Mouse (Mus musculus) heart, adult 8-10 months (tissue): ENCODE data around the gene Srgn. TPM values are rescaled to one million over a fixed set of nuclear protein-coding genes. Genes with fewer than 3 reads are reported as not detected.

Source experiments
- DNase-seq: peaks from one replicate; pipeline ENCODE4 v3.0.0; 2022; ENCODE audit warnings: low spot score
- total RNA-seq, 4 experiments: library from RNA; stranded (reverse); gene quantifications; 2 replicates each; pipeline ENCODE4 v1.2.4; 2022

The Srgn gene
- total RNA-seq, result 10 to 100 TPM; 36.1 to 45.8 (median 37.8) TPM

DNA sequence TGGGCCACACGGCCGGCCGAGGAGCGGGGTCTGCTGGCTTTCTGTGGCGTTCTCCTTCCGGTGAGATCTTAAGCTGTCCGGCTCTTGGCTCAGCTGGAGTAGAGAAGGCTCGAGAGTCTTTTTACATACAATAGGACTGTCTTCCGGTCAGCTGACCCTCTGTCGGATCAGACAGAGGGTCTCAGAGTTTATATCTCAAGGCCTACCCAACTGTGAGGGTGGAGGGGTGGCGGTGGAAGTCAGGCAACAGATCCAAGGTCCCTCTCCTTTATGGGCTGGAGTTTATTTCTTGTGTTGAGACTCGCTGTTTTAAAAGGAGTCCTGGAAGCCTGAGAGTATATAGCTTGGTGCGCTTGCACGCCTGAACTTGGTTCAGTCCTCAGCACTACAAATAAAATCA is at the start of gene Srgn:
Gene Srgn, minus strand, starts transcription at position 101 of the 400 bp plus-strand sequence.
- no peak for DNase-seq

DNA sequence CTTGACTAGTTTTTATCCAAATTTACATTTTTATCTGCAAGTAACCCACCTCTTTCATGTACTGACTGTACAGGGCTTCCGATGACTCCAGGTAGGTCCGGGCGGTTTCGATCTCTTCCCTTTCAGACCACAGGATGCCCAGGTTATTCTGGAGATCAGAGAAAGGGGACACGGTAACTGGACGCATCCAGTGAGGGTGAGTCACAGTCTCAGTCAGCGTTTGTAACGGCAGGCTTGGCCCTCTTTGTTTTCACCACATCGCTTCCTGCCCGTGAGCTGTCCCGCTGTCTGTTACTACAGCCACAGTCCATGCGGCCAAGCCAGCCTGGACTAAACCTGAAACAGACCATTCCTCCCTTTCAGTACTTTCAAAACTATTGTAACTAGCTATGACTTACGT is 47.8 kb upstream of the Srgn start:
- no peak for DNase-seq

DNA sequence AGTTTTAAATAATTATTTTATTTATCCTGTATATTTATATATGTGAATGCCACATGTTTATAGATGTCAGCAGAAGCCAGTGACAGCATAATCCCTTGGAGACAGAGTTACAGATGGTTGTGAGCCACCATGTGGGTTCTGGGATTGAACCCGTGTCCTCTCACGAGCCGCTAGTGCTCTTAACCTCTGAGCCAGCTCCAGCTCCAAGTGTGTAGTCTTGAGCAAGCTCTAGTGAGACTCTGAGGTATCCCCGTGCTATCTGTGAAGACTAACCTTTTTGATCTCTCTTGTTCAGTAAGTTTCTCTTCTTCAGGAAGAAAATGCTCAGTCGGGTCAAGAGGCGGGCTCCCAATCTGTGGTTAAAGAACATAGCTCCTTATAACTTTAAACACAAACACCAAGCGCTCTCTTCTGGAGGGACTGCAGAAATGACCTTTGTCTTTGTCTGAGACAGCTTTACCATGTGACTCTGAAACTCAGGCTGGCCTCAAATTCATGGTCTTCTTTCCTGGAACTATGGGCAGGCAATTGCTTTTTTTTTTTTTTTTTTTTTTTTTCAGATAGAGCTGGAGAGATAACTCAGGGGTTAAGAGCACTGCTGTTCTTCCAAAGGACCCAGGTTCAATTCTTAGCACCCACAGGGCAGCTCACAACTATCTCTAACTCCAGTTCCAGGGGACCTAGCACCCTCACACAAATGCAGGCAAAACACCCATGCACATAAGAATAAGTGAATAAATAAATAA is 43.0 kb upstream of the Srgn start:
- no peak for DNase-seq

DNA sequence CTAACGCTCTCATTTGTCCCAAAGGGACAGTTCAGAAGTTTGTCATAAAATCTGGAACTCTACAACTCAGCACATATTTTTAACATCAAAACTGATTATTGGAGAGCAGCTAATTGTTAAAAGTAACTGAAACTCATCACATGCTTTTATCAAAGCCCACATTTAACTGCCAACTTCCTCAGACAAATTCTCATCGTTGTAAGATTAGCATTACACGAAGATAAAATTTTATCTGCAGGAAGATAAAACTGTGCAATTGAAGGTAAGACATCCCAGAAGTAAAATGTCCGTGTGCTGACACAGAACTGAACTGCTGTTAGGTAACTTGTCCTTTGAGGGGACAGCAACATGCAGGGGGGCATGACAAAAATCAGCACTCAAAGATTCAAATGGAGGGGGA is 41.6 kb upstream of the Srgn start:
- DNase-seq, result no peak

DNA sequence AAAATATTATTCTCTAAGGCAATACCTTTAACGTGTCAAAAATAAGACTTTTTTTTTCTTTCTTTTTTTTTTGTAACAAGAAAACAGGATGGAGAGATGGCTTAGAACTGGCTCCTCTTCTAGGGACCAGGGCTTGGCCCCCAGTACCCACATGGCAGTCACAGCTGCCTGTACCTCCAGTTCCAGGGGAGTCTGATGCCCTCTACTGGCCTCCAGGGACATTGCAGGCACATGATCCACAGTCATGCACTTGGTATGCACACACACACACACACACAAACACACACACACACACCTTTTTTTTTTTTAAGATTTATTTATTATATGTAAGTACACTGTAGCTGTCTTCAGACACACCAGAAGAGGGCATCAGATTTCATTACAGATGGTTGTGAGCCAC is 30.5 kb upstream of the Srgn start:
- DNase-seq, result no peak

DNA sequence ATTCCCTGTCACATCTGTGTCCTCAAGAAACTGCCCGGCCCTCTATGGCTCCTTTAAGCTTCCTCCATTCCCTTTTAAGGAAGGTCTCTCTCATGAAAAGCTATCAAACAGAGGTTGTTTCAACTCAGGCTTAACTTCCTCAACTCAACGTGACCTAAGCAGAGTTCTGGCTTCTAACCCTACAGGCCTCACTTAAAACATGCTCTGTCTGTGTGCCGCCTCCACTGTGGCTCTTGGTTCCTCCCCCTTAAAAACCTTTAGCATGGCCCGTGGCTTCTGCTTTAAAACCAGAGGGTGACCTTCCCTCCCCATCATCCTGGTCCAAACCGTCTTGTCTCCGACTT is 29.3 kb upstream of the Srgn start:
- DNase-seq, result no peak

DNA sequence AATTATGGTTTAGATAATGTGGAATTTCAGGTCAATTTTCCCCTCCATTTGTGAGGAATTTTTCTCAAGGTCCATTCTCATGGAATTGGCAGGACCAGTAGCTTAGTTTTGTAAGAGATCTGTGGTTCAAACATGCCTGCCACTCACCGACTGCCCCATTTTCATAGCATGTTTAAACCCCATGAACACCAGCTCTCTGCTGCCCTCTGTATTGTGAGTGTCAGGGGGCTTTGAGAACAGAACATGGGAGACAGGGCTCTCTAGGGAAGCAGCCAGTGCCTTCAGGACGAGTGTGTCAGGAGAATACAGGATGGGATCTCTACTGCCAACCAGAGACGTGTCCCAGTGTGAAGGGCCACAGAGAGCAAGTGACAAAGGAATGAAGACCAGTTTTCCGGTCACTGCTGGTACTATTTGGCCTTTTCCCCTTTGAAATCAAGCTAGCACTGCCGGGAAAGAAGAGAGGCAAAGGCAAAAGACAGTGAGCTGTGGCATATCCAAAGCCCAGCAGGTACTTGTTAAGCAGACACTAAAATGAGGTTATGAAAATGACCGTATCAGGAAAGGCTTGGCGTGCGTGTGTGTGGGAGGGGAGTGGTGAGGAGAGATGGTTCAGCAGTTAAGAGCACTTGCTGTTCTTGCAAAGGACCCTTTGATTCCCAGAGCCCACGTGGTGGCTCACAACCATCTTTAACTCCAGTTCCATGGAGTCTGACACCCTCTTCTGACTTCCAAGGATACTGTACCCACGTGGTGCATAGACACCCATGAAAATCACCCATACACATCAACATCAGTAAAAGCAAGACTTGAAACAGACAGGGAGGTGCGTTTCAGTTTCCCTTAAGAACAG is 28.7 kb upstream of the Srgn start:
- DNase-seq, result no peak

DNA sequence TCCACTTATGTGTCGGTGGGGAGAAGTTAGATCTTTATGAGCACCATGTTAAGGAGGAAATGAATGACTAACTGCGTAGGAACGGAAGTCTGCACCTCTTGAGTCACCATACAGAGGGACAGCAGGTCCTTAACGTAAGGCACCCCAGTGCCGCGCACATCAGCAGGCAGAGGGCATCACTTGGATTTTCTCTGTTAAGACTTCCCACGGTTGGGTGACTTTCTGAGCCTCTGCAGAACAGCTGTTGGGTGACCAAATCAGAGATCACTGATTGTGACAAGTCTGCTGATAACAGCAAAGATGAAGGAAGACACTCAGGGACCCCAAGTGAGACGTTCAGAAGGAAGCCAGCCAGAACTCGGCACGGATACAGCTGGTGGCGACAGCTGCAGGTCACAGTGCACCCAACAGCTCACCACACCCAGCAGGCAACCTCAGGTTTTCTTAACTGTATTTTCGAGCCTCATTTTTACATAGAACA is 26.4 kb upstream of the Srgn start:
- DNase-seq, result no peak

DNA sequence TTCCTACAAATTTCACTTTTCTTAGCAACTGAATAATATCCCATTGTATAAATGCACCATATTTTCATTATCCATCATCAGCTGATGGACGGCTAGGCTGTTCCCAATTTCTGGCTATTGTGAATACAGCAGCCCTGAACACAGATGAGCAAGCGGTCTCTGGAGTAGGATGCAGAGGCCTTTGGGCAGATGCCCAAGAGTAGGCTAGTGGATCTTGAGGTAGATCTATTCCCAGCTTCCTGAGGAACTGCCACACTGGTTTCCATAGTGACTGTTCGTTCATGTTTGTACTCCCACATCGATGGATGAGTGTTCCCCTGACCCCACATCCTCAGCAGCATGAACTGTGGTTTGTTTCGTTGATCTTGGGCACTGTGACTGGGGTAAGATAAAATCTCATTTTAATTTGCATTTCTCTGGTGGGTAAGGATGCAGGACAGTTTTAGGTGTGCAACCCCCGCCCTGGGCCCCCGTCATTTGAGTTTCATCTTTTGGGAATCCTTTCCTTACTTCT is 23.6 kb upstream of the Srgn start:
- DNase-seq, result no peak

DNA sequence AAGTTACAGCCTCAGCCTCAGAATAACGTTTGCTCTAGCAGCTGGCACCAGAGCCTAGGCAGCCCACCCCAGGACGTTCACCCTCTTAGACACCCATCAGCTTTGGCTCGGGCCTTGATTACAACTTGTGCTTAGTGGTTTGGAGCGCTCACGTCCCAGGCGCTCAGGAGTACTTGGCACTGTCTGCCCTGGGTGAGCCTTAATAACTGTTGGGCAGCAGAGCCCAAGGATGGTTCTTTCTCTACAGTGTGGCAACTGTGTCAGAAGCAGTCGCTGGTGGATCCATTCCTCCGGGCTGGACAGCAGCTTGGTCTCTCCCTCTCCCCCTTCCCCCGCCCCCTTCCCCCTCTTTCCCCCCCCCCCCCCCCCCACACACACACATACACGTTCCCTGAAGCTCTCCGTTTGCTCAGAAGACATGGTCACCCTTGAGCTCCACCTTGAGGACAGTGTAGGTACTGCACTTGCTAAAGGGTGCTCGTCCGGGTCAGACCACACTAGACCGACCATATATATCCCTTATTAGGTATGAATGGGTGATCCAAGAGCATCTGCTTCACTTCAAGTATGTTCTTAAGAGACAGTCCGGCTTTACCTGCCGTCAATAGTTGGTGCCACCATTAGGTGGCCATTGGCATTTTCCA is 22.4 kb upstream of the Srgn start:
- DNase-seq, result peak; percentile 79

DNA sequence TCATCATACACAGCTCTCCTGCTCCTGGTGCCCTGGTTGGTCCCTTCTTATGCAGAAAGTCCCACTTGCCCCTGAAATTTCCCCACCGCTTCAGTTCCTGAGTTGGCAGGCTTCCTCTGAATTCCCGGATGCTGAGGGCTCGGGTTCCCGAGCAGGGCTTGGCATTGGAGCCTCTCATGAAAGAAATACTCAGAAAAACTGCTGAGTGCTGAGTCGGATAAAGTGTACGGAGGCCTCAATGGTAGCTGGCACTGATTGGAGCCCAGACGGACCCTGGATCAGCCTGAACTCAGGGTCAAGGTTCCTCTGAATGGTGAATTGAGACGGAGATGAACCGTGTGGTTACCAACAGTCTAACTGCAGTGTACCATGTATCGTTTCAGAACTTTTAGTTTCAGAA is 19.2 kb upstream of the Srgn start:
- DNase-seq, result no peak

DNA sequence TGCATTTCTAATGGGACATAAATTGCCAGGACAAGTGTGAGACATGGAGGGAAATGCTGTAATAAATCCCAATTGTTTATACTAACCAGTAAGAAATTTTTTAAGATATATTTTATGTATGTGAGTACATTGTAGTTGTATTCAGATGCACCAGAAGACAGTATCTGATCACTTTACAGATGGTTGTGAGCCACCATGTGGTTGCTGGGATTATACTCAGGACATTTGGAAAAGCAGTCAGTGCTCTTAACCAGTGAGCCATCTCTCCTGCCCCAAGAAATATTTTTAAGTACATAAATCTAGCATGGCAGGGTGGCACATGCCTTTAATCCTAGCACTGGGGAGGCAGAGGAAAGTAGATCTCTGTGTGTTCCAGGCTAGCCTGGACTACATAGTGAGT is 18.5 kb upstream of the Srgn start:
- DNase-seq, result no peak

DNA sequence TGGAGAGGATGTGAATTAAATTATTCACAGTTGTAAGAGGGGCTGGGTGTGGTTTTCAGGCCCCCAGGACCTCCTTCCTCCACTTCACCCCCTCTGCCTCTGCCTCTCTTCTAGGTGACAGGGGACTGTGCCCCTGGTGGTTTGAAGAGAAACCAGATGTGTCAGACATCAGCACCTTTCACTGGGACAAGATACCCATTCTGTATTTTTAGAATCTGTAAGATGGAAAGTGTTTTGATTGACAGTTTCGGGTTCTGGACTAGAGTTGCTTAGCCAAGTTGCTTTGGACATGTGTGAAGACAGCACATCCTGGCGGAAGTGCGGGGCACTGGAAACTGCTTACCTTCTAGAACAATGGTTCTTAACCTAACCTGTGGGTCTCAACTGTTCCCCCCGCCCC is 17.1 kb upstream of the Srgn start:
- DNase-seq, result no peak

DNA sequence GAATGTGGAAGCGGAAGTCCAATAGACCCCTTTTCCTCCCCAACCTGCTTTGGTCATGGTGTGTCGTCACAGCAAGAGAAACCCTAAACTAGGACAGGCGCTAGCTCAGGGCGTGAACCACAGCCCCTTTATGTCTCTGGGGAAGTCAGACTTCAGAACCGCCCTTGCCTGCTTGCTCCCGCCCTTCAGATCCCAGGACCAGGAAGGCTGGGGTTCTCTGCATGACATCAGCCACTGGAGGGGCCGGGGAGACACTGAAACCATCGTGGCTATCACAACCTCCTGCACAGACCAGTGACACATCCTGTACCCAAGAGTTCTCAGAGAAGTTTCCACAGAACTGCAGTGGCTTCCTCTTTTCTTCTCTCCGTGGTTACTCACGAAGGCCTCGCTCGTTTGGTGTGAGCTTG is 16.2 kb upstream of the Srgn start:
- peak; percentile 28 for DNase-seq

DNA sequence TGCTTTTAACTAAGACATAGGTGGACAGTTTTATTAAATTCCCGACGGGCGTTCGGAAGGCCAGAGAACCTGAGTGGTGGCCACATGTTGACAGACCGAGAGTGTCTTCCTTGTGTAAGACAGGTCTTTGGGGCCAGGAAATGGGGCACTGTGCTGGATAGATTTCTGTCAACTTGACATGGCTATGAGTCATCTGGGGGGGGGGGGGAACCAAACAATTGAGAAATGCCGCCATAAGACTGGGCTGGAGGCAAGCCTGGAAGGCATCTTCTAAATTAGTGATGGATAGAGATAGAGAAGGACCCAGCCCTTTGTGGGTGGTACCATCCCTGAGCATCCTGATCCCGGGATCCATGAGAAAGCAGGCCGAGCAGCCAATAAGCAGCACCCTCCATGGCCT is 15.7 kb upstream of the Srgn start:
- no peak for DNase-seq

DNA sequence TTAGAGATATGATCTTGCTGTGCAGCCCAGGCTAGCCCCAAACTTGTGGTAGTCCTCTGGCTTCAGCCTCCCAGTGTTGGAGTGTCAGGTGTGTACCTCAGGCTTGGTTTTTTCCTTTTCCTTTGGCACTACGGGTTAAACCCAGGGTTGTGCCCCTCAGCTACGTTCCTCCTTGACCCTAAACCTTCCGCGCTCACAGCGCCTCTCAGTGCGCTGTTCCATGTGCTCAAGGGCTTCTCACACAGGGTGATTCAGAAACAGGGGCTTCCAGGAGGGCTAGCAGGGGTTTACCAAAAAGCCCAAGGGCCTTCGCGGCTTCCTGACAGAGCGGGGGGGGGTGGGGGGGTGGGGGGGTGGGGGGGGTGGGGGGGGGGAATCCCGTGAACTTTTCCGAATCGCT is 15.3 kb upstream of the Srgn start:
- no peak for DNase-seq

DNA sequence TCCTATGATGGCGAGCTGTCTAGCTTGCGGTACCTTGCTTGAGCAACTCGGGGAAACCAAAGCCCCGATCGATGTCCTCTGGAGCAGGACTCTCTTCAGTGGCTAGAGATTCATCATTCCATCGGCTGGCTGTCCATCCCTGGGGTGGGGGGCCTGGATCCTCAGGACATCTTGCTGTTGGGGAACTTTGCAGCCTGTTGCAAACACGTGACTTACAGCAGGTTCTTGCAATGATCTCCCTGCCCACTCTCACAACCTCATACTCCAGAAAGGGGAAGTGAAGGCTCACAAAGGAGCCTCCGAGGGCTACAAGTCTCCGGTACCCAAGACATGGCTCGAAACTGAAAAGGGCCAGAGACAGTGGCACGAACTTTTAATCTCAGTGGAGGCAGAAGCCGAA is 14.2 kb upstream of the Srgn start:
- DNase-seq, result no peak

DNA sequence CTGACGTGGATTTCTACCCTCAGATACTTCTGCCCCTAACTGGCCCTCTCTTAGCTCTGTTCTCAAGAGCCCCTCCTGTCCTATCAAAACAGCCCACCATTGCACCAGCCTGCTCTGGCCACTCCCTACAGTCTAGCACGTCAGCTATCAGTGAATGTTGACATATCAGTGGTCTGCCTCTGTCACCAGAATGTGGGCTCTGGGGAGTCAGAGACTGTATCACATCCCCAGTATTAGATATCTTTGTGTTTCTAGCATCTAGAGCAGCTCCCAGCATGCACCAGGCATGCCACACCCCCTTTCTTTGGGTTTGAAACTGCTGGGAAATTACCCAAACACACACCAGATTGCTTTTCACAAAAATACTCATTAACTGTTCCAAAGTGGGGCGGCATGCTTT is 13.5 kb upstream of the Srgn start:
- DNase-seq, result no peak

DNA sequence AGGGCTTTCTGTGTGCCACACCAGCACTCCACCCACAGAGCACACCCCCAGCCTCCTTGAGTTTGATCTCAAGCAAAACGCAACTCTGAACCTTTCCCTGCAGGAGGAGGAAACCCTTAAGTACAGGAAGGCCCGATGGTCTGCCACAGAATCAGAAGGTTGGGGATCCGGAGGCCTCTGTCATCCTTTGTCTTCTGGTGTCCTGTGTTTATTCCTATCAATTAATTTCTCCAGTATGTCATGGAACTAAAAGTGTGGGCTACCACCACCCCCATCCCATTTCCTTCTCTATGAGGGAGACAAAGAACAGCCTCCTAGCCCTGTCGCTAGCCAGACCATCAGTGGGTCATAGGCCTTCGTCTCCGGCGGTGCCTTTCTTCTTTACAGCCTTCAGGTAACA is 7.3 kb upstream of the Srgn start:
- no peak for DNase-seq

DNA sequence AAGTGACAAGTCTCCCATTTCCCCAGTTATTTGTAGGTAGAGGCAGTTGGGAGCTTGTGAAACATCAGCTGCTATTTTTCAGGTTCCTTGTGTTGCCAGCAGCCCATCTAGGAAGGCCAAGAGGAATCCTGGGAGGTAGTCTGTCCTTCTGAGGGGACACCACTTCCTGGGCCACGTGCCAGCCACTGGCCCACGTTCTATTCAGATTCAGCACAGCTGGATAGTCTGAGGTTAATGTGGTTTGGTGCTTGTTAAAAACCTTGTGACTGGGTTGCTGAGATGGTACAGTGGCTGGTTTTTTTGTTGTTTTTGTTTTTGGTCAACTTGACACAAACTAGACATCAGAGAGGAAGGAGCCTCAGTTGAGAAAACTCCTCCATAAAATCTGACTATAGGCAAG is 5.6 kb upstream of the Srgn start:
- DNase-seq, result no peak

DNA sequence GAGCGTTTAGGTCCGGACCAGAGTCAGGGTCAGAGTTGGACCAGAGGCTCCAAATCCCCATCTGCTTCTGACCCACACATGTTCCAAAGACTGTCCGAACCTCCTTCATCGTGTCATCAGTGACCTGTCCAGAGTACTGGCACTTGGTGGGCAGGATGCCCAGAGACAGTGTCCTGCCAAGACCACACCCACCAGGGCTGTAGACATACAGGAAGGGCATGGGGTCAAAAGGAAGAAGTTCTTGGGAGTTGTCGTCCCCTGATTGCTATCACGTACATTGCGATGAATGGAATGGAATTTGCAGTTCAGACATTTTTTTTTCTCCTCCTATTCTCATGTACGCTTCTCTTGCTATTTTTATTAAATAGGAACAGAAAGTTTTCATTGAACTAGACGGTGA is 2.9 kb upstream of the Srgn start:
- peak; percentile 81 for DNase-seq

DNA sequence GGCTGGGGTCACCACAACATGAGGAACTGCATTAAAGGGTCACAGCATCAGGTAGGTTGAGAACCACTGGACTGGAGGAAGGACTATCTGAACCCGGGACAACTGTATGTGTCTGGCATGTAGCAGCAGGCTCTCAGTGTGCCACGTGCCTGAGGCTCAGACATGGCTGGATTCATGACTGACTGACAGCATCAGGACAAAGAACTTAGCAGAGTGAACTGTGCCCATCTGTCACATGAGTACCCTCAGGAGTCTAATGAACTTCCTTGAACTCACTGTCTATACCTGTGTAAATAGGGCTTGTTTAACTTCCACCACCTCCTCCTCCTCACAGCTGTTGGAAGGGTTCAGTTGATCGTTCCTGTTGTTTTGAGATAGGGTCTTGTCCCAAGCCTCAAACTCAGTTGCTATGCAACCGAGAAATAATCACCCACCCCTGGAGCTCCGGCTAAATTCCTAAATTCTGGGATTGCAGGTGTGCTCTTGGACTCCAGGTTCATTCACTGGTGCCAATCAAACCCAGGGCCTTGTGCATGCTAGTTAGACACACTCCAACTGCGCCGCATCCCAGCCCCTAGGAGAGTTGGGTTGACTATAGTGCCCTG is 4.8 kb downstream of the Srgn start:
- DNase-seq, result no peak
